Mouse (Mus musculus) testis, adult 2 months (tissue): ENCODE measurements around the gene Osbpl8. TPM values are rescaled to one million over a fixed set of nuclear protein-coding genes. Genes with fewer than 3 reads are reported as not detected.

Source experiments
- H3K27ac ChIP-seq: fragments of 200-500 bp; 2 replicates; pipeline ENCODE4 v1.5.1; 2012; ENCODE audit warnings: low read depth, low read length; ENCODE audit not compliant: control insufficient read depth, insufficient read depth
- H3K27me3 ChIP-seq: fragments of 200-500 bp; 2 replicates; pipeline ENCODE4 v1.6.1; 2012; ENCODE audit warnings: mild to moderate bottlenecking, low read length, moderate library complexity; ENCODE audit not compliant: control insufficient read depth, insufficient read depth
- H3K36me3 ChIP-seq: fragments of 200-500 bp; 2 replicates; pipeline ENCODE4 v1.6.1; 2012; ENCODE audit warnings: mild to moderate bottlenecking, low read length; ENCODE audit not compliant: control insufficient read depth, insufficient read depth
- H3K4me1 ChIP-seq: fragments of 200-500 bp; 2 replicates; pipeline ENCODE4 v1.6.1; 2012; ENCODE audit warnings: low read length; ENCODE audit not compliant: control insufficient read depth, insufficient read depth
- H3K4me3 ChIP-seq: fragments of 200-500 bp; 2 replicates; pipeline ENCODE4 v1.5.1; 2012; ENCODE audit warnings: low read depth, mild to moderate bottlenecking, low read length, moderate library complexity, mixed read lengths; ENCODE audit not compliant: control insufficient read depth
- CTCF ChIP-seq: fragments of 200-500 bp; IDR thresholded peaks from 2 replicates; pipeline ENCODE4 v1.5.1; 2012; ENCODE audit warnings: low read depth, mild to moderate bottlenecking, inconsistent platforms, low read length, moderate library complexity; ENCODE audit not compliant: control insufficient read depth, insufficient read depth, insufficient replicate concordance
- POLR2A ChIP-seq: fragments of 200-500 bp; IDR thresholded peaks from 2 replicates; pipeline ENCODE4 v1.6.1; 2012; ENCODE audit warnings: low read depth, mild to moderate bottlenecking, inconsistent platforms, low read length, moderate library complexity; ENCODE audit not compliant: control insufficient read depth
- polyA plus RNA-seq: library from polyadenylated mRNA; depleted of rRNA; stranded (reverse); fragments of >200 nt; gene quantifications from 2 replicates; pipeline ENCODE4 v1.2.3, GENCODE M21; 2012

Osbpl8 gene
- polyA plus RNA-seq, 1 experiment, result 4.7 TPM

GRCm38 (mm10) chr10:111171246-111171934, 6.8 kb downstream of the Osbpl8 start:
- no peak overlapping the region for H3K27ac ChIP-seq
- H3K4me3 ChIP-seq, result no peak overlapping the region
- no peaks in the 10 kb centered on the region for H3K36me3 ChIP-seq
- H3K27me3 ChIP-seq, result no peaks in the 10 kb centered on the region
- no peaks in the 10 kb centered on the region for H3K4me1 ChIP-seq
- no peak for TF ChIP-seq POLR2A
- TF ChIP-seq CTCF, result no peak

GRCm38 (mm10) chr10:111173589-111174247, 9.2 kb downstream of the Osbpl8 start:
- Histone ChIP-seq H3K4me1 (no peaks in the 10 kb centered on the region), H3K27me3 (no peaks in the 10 kb centered on the region), H3K4me3 (no peak overlapping the region), H3K36me3 (no peaks in the 10 kb centered on the region), H3K27ac (no peak overlapping the region)
- no peak for TF ChIP-seq CTCF
- TF ChIP-seq POLR2A, result no peak

GRCm38 (mm10) chr10:111177336-111177735, 12.8 kb downstream of the Osbpl8 start:
- Histone ChIP-seq H3K4me3 (no peak overlapping the region), H3K36me3 (no peaks in the 10 kb centered on the region), H3K27ac (no peak overlapping the region), H3K27me3 (no peaks in the 10 kb centered on the region), H3K4me1 (no peaks in the 10 kb centered on the region)
- TF ChIP-seq POLR2A, result no peak
- no peak for TF ChIP-seq CTCF

GRCm38 (mm10) chr10:111178024-111178423, 13.5 kb downstream of the Osbpl8 start:
- Histone ChIP-seq H3K27me3 (no peaks in the 10 kb centered on the region), H3K4me1 (no peaks in the 10 kb centered on the region), H3K36me3 (no peaks in the 10 kb centered on the region), H3K4me3 (no peak overlapping the region), H3K27ac (no peak overlapping the region)
- no peak for TF ChIP-seq CTCF
- no peak for TF ChIP-seq POLR2A

GRCm38 (mm10) chr10:111180633-111181032, 16.1 kb downstream of the Osbpl8 start:
- no peak overlapping the region for H3K27ac ChIP-seq
- no peaks in the 10 kb centered on the region for H3K36me3 ChIP-seq
- H3K4me1 ChIP-seq, result no peaks in the 10 kb centered on the region
- TF ChIP-seq POLR2A (no peak), CTCF (no peak)
- no peak overlapping the region for H3K4me3 ChIP-seq
- H3K27me3 ChIP-seq, result no peaks in the 10 kb centered on the region

GRCm38 (mm10) chr10:111183634-111184270, 19.2 kb downstream of the Osbpl8 start:
- Histone ChIP-seq H3K4me3 (no peak overlapping the region), H3K27ac (no peak overlapping the region), H3K4me1 (no peaks in the 10 kb centered on the region), H3K36me3 (no peaks in the 10 kb centered on the region), H3K27me3 (no peaks in the 10 kb centered on the region)
- no peak for TF ChIP-seq CTCF
- no peak for TF ChIP-seq POLR2A

GRCm38 (mm10) chr10:111185574-111186269, 21.2 kb downstream of the Osbpl8 start:
- Histone ChIP-seq H3K36me3 (no peaks in the 10 kb centered on the region), H3K4me3 (no peak overlapping the region), H3K27me3 (no peaks in the 10 kb centered on the region), H3K4me1 (no peaks in the 10 kb centered on the region; the same call in 1 of the 2 replicates), H3K27ac (no peak overlapping the region)
- TF ChIP-seq POLR2A (no peak), CTCF (no peak)
